Comparison of ENCODE assay signal across 23 mouse cellular contexts in the genomic region with DNA sequence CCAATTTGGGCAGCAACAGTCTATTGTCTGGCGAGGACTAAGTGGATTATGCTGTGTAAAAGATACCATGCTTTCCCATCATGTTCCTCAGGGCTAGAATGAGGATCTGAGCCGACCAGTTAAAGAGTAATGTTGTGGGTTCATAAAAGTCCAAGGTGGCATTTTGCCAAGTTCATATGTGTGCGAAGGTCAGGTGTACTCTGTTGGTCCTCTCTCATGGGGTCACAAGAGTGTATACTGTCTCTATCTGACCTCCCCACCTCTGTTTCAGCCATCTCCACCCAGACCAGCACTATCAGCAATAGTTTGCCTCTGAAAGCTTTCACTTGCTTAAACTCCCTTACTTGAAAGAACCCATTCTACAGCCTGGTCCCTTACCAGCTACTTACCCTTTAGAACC. TPM values are rescaled to one million over a fixed set of nuclear protein-coding genes. Genes with fewer than 3 reads are reported as not detected.
"Had no signal": no experiment of that assay in that cellular context is flagged by ENCODE, and none has a peak within 500 bp of the region (broad histone marks: within the 10 kb centered on the region; RNA-seq: fewer than 3 reads in every experiment).

No protein-coding gene starts in this region.

- H3K4me3 ChIP-seq: limb, embryonic 12.5 days; limb, embryonic 15.5 days; lung, embryonic 15.5 days; midbrain, embryonic 12.5 days; midbrain, embryonic 15.5 days; neural tube, embryonic 12.5 days; neural tube, embryonic 15.5 days; stomach, embryonic 15.5 days had no signal

- H3K4me2 ChIP-seq: limb, embryonic 12.5 days; limb, embryonic 15.5 days; lung, embryonic 15.5 days; midbrain, embryonic 12.5 days; midbrain, embryonic 15.5 days; neural tube, embryonic 12.5 days; neural tube, embryonic 15.5 days; stomach, embryonic 15.5 days had no signal

- H3K36me3 ChIP-seq: limb, embryonic 12.5 days; limb, embryonic 15.5 days; lung, embryonic 15.5 days; midbrain, embryonic 12.5 days; midbrain, embryonic 15.5 days; neural tube, embryonic 12.5 days; neural tube, embryonic 15.5 days; stomach, embryonic 15.5 days had no signal

- ATAC-seq: midbrain, embryonic 15.5 days had no signal

- H3K4me1 ChIP-seq: limb, embryonic 12.5 days; limb, embryonic 15.5 days; lung, embryonic 15.5 days; midbrain, embryonic 12.5 days; midbrain, embryonic 15.5 days; neural tube, embryonic 12.5 days; neural tube, embryonic 15.5 days; stomach, embryonic 15.5 days had no signal

- H3K9ac ChIP-seq: limb, embryonic 12.5 days; limb, embryonic 15.5 days; lung, embryonic 15.5 days; midbrain, embryonic 12.5 days; midbrain, embryonic 15.5 days; neural tube, embryonic 12.5 days; neural tube, embryonic 15.5 days; stomach, embryonic 15.5 days had no signal

- H3K27me3 ChIP-seq: limb, embryonic 15.5 days; lung, embryonic 15.5 days; midbrain, embryonic 12.5 days; midbrain, embryonic 15.5 days; neural tube, embryonic 12.5 days; neural tube, embryonic 15.5 days; stomach, embryonic 15.5 days had no signal

- H3K27ac ChIP-seq: limb, embryonic 12.5 days; limb, embryonic 15.5 days; lung, embryonic 15.5 days; macrophage; midbrain, embryonic 12.5 days; midbrain, embryonic 15.5 days; neural tube, embryonic 12.5 days; neural tube, embryonic 15.5 days; stomach, embryonic 15.5 days had no signal

- H3K9me3 ChIP-seq: limb, embryonic 12.5 days; limb, embryonic 15.5 days; lung, embryonic 15.5 days; midbrain, embryonic 12.5 days; midbrain, embryonic 15.5 days; neural tube, embryonic 12.5 days; neural tube, embryonic 15.5 days; stomach, embryonic 15.5 days had no signal

- DNase-seq: kidney, adult 8-10 months; kidney, postnatal 36 days; left cerebral cortex, postnatal 4 days; lung, adult 18-20 months; lung, postnatal 10 days; right cerebral cortex, adult 18-20 months; right cerebral cortex, postnatal 14 days; right cerebral cortex, postnatal 4 days; spleen, adult 18-20 months; thymus, postnatal 25 days had no signal

RNA-seq across cellular contexts. Expression of a gene that starts 9.7 kb away (rescaled TPM):
- total RNA-seq: layer of hippocampus, postnatal 14 days; left cerebral cortex, postnatal 4 days; megakaryocyte, adult 5-6 weeks had no signal
- polyA plus RNA-seq: intestine, embryonic 14.5 days; kidney, embryonic 16.5 days; limb, embryonic 12.5 days; limb, embryonic 15.5 days; macrophage; midbrain, embryonic 12.5 days; midbrain, embryonic 15.5 days; neural tube, embryonic 12.5 days; neural tube, embryonic 15.5 days; stomach, embryonic 15.5 days had no signal
